Mouse (Mus musculus) inflammation-experienced regulatory T-cells, adult 6 months (primary cell): ENCODE data around the gene Ccdc51. TPM values are rescaled to one million over a fixed set of nuclear protein-coding genes. Genes with fewer than 3 reads are reported as not detected.
"Not testable (repeated sequence)": the region's sequence is repeated elsewhere in the genome, so short reads cannot be mapped to it uniquely, and the experiment has no call there.

Experiments
- ATAC-seq: one replicate; pipeline ENCODE4 v1.8.0; 2017
- polyA plus RNA-seq, 3 experiments: library from polyadenylated mRNA; unstranded; fragments of 100-300 nt; shearing (Covaris generic); gene quantifications; one replicate each; pipeline ENCODE4 v1.2.1; 2017

The Ccdc51 gene
- polyA plus RNA-seq, 3 experiments from 2014 or later: 12.1 to 15.5 (median 12.3) TPM

- no peak for ATAC-seq
Observed at GRCm38 (mm10) chr9:109125481-109125880, 43.2 kb downstream of the Ccdc51 start.

- no peak for ATAC-seq
Observed at GRCm38 (mm10) chr9:109127076-109127475, 44.8 kb downstream of the Ccdc51 start.

GRCm38 (mm10) chr9:109128211-109128610 lies 45.9 kb downstream of the Ccdc51 start:
- ATAC-seq: no peak

- ATAC-seq: no peak
Observed at GRCm38 (mm10) chr9:109130076-109130475, 47.8 kb downstream of the Ccdc51 start.

- not testable (repeated sequence) for ATAC-seq
Observed at GRCm38 (mm10) chr9:109140414-109140813, 58.1 kb downstream of the Ccdc51 start.

Other genes starting within 250 kb of the Ccdc51 start
- gene Slc26a6, start 229.2 kb upstream of the Ccdc51 start, polyA plus RNA-seq: 10 to 100 TPM in 1 of 3 experiments, 1 to 10 TPM in 2; 7.3 to 12.6 (median 8.2) TPM
- not detected for gene Tmem89, start 167.9 kb upstream of the Ccdc51 start, polyA plus RNA-seq
- gene Uqcrc1, start 145.9 kb upstream of the Ccdc51 start, polyA plus RNA-seq: 100 to 1,000 TPM; 187 to 203 (median 188) TPM
- gene Col7a1, start 128.9 kb upstream of the Ccdc51 start, polyA plus RNA-seq: under 1 TPM in 2 of 3 experiments, not detected in 1; 0.05 to 0.39 TPM
- not detected for gene Ucn2, start 96.5 kb upstream of the Ccdc51 start, polyA plus RNA-seq
- gene Pfkfb4, start 90.7 kb upstream of the Ccdc51 start, polyA plus RNA-seq: 1 to 10 TPM; 2.7 to 4.4 (median 4.2) TPM
- 1,000 to 10,000 TPM; 1,866 to 3,808 (median 3,640) TPM for gene Shisa5, start 43.9 kb upstream of the Ccdc51 start, polyA plus RNA-seq
- gene Trex1, start 22.8 kb upstream of the Ccdc51 start, polyA plus RNA-seq: 10 to 100 TPM; 42.7 to 50.3 (median 49.9) TPM
- 10 to 100 TPM; 19.2 to 28.2 (median 24.9) TPM for gene Atrip, start 8.4 kb upstream of the Ccdc51 start, polyA plus RNA-seq
- 100 to 1,000 TPM; 763 to 998 (median 907) TPM for gene Tma7, start 94 bp downstream of the Ccdc51 start, polyA plus RNA-seq
- gene Plxnb1, start 12.9 kb downstream of the Ccdc51 start, polyA plus RNA-seq: 1 to 10 TPM; 1.1 to 1.5 (median 1.1) TPM
- gene Fbxw21, start 79.5 kb downstream of the Ccdc51 start, polyA plus RNA-seq: not detected
- not detected for gene Fbxw13, start 113.5 kb downstream of the Ccdc51 start, polyA plus RNA-seq
- gene Fbxw20, start 152.3 kb downstream of the Ccdc51 start, polyA plus RNA-seq: not detected
- gene Fbxw14, start 205.2 kb downstream of the Ccdc51 start, polyA plus RNA-seq: not detected